ENCODE assay signal across 7 mouse cellular contexts in the genomic region with DNA sequence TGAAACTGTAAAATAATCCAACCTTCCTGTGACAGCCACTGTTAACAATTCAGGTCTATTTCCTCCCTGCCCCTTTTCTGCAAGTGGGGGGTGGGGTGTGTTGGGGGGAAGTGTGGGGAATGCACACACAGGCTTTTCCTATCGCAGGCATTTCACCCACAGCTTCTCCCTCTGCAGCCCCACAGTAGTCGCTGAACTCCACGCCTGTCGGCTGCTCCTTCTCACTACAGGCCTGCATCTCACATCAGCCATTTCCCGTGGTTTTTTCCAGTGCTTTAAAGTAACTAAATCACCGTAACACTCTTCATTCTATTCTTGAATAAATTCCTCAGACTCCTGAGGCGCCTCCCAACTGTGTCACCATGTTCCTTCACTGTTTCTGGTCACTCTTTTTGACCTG. TPM values are rescaled to one million over a fixed set of nuclear protein-coding genes. Genes with fewer than 3 reads are reported as not detected.
DNase-seq lines count a peak whose midpoint lies in the region; ATAC-seq lines count a peak whose summit lies in the region.

No protein-coding gene starts in this region.

- peak overlapping the region; percentile 77 for H3K27ac ChIP-seq in lung, embryonic 15.5 days
- peak overlapping the region; percentile 32 for H3K27ac ChIP-seq in forebrain, embryonic 15.5 days (replicated peaks)
- peak overlapping the region; percentile 53; the same call in 1 of the 2 replicates for H3K27ac ChIP-seq in limb, embryonic 12.5 days
- H3K27ac ChIP-seq in stomach, embryonic 16.5 days (ENCODE audit: low read length), result peak overlapping the region; percentile 70

- H3K4me1 ChIP-seq in lung, embryonic 15.5 days, result peaks cover 62% of the 10 kb centered on the region
- peaks cover 69% of the 10 kb centered on the region for H3K4me1 ChIP-seq in forebrain, embryonic 15.5 days
- H3K4me1 ChIP-seq in limb, embryonic 12.5 days (replicated peaks), result peaks cover 61% of the 10 kb centered on the region
- H3K4me1 ChIP-seq in stomach, embryonic 16.5 days (ENCODE audit: control insufficient read depth, insufficient read depth, low read length), result peaks cover 41% of the 10 kb centered on the region

- H3K9me3 ChIP-seq in lung, embryonic 15.5 days, result no peaks in the 10 kb centered on the region
- H3K9me3 ChIP-seq in forebrain, embryonic 15.5 days, result no peaks in the 10 kb centered on the region
- H3K9me3 ChIP-seq in limb, embryonic 12.5 days, result no peaks in the 10 kb centered on the region
- H3K9me3 ChIP-seq in stomach, embryonic 16.5 days (replicated peaks; ENCODE audit: control insufficient read depth, low read length), result no peaks in the 10 kb centered on the region

- 13% methylated on average over 7 of the region's 7 CpGs for WGBS in lung, embryonic 15.5 days
- 20% methylated on average over 7 of the region's 7 CpGs for WGBS in forebrain, embryonic 15.5 days
- WGBS in limb, embryonic 12.5 days, result 14% methylated on average over 7 of the region's 7 CpGs
- WGBS in stomach, embryonic 16.5 days, result 17% methylated on average over 7 of the region's 7 CpGs

- H3K27me3 ChIP-seq in lung, embryonic 15.5 days, result no peaks in the 10 kb centered on the region
- H3K27me3 ChIP-seq in forebrain, embryonic 15.5 days, result no peaks in the 10 kb centered on the region
- no peaks in the 10 kb centered on the region for H3K27me3 ChIP-seq in limb, embryonic 12.5 days
- H3K27me3 ChIP-seq in stomach, embryonic 16.5 days (ENCODE audit: control insufficient read depth, insufficient read depth, low read length), result no peaks in the 10 kb centered on the region

- ATAC-seq in lung, embryonic 15.5 days (ENCODE audit: borderline replicate concordance, extremely low read depth, low FRiP score, low TSS enrichment), result no peak
- ATAC-seq in forebrain, embryonic 15.5 days (replicated peaks), result peak; percentile 60; the same call in 1 of the 2 replicates
- ATAC-seq in limb, embryonic 12.5 days (ENCODE audit: insufficient number of reproducible peaks, insufficient read depth, low FRiP score, low TSS enrichment, low read depth), result no peak
- no peak for ATAC-seq in stomach, embryonic 16.5 days (ENCODE audit: insufficient read depth, low FRiP score)

- H3K36me3 ChIP-seq in lung, embryonic 15.5 days, result no peaks in the 10 kb centered on the region
- H3K36me3 ChIP-seq in forebrain, embryonic 15.5 days, result no peaks in the 10 kb centered on the region
- H3K36me3 ChIP-seq in limb, embryonic 12.5 days, result no peaks in the 10 kb centered on the region
- H3K36me3 ChIP-seq in stomach, embryonic 16.5 days (ENCODE audit: control insufficient read depth, insufficient read depth, low read length), result no peaks in the 10 kb centered on the region

- H3K4me2 ChIP-seq in lung, embryonic 15.5 days, result peak overlapping the region; percentile 37
- no peak overlapping the region for H3K4me2 ChIP-seq in forebrain, embryonic 15.5 days (replicated peaks)
- H3K4me2 ChIP-seq in limb, embryonic 12.5 days, result peak overlapping the region; percentile 34
- H3K4me2 ChIP-seq in stomach, embryonic 16.5 days (ENCODE audit: low read depth, low read length), result peak overlapping the region; percentile 49; the same call in 1 of the 2 replicates

- DNase-seq in lung, postnatal 36 days, result no peak
- no peak for DNase-seq in gastrocnemius, adult 8-10 months (ENCODE audit: low spot score in 2 of 2)
- DNase-seq in ovary, postnatal 36 days (ENCODE audit: low spot score), result no peak

- H3K9ac ChIP-seq in lung, embryonic 15.5 days, result no peak overlapping the region
- no peak overlapping the region for H3K9ac ChIP-seq in forebrain, embryonic 15.5 days (replicated peaks)
- H3K9ac ChIP-seq in limb, embryonic 12.5 days (replicated peaks), result no peak overlapping the region
- H3K9ac ChIP-seq in stomach, embryonic 16.5 days (ENCODE audit: low read length), result no peak overlapping the region; the same call in 1 of the 2 replicates

- H3K4me3 ChIP-seq in lung, embryonic 15.5 days, result no peak overlapping the region
- no peak overlapping the region for H3K4me3 ChIP-seq in forebrain, embryonic 15.5 days
- H3K4me3 ChIP-seq in limb, embryonic 12.5 days (replicated peaks), result no peak overlapping the region
- H3K4me3 ChIP-seq in stomach, embryonic 16.5 days (replicated peaks; ENCODE audit: low read length), result no peak overlapping the region

RNA-seq across cellular contexts. Expression of a gene that starts 17.9 kb away (rescaled TPM):
- 11.4 and 13.5 TPM in 2 replicates for polyA plus RNA-seq in lung, embryonic 15.5 days (2015; fragmentation: Nextera tagmentation; extraction: Ambion mirVana)
- polyA plus RNA-seq in forebrain, embryonic 15.5 days (2015; fragmentation: Nextera tagmentation; extraction: Ambion mirVana), result 13.1 and 13.3 TPM in 2 replicates
- 6.6 and 8.3 TPM in 2 replicates for polyA plus RNA-seq in limb, embryonic 12.5 days (2016; fragmentation: Nextera tagmentation; extraction: Ambion mirVana)
- polyA plus RNA-seq in stomach, embryonic 16.5 days (2015; fragmentation: Nextera tagmentation; extraction: Ambion mirVana), result 2.1 and 2.7 TPM in 2 replicates
- 1 to 10 TPM; 4.1 to 8.8 (median 6.6) TPM for total RNA-seq in gastrocnemius, adult 8-10 months (2022)
